ENCODE assay signal across 8 mouse cellular contexts in the genomic region with DNA sequence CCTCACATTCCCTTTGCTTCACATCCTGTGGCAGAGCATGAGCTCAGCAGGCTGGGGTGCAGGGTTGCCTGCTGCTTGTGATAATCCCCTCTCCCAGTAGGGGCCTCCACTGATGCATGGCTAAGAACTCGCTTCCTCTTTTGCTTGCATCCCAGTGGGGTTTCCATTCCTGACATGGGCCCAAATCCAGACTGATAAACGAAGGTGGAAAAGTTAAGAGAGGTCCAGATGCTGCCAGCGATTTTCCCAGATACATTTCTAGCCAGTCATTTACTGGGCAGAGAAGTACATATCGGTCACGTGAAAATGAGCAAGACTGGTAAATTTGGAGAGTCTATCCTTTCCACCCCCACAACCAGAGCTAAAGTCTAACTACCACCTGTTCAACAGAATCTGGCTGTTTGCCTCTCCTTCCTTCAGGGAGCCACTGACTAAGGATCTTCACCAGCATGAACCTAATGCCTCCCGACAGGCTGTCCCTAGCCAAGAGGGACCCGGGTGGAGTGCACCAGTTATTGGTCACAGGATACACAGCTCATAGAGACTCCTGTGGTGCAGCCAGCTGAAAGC.
DNase-seq lines count a peak whose midpoint lies in the region; ATAC-seq and TF ChIP-seq lines count a peak whose summit lies in the region.

No protein-coding gene starts in this region.

- 0 out of 2 replicates have a peak, but pooled peaks have one; percentile 53 for ATAC-seq in neural tube, embryonic 12.5 days (ENCODE audit: low FRiP score, low read depth)

- no peak overlapping the region for H3K4me2 ChIP-seq in neural tube, embryonic 12.5 days (replicated peaks)

- no peak for TF ChIP-seq EP300 in heart, adult 2 months (IDR thresholded peaks at IDR 0.05; ENCODE audit: insufficient read depth, low read depth, low read length)

- H3K9me3 ChIP-seq in neural tube, embryonic 12.5 days: no peaks in the 10 kb centered on the region

- H3K36me3 ChIP-seq in heart, adult 2 months (ENCODE audit: control insufficient read depth, insufficient read depth, low read length): no peaks in the 10 kb centered on the region
- H3K36me3 ChIP-seq in neural tube, embryonic 12.5 days: no peaks in the 10 kb centered on the region

- no peak overlapping the region for H3K27ac ChIP-seq in heart, adult 2 months
- H3K27ac ChIP-seq in neural tube, embryonic 12.5 days: no peak overlapping the region

- no peaks in the 10 kb centered on the region for H3K27me3 ChIP-seq in heart, adult 2 months (ENCODE audit: control insufficient read depth, insufficient read depth, low read length)
- H3K27me3 ChIP-seq in neural tube, embryonic 12.5 days (replicated peaks): no peaks in the 10 kb centered on the region

- WGBS in heart, adult 2 months: 37% methylated on average over 7 of the region's 7 CpGs
- WGBS in neural tube, embryonic 12.5 days: 45% methylated on average over 7 of the region's 7 CpGs

- no peaks in the 10 kb centered on the region for H3K79me2 ChIP-seq in heart, adult 2 months (replicated peaks; ENCODE audit: control insufficient read depth, insufficient read depth, low read length)

- DNase-seq in heart, adult 2 months: no peak
- no peak for DNase-seq in heart, adult 9 months (ENCODE audit: low spot score in 2 of 2)
- DNase-seq in ES-CJ7 (ENCODE audit: low read depth, low spot score): peak; percentile 71
- peak; percentile 98 for DNase-seq in cerebellum, adult 9-11 months
- DNase-seq in frontal cortex, postnatal 10 days (ENCODE audit: low spot score in 2 of 2): peak; percentile 11 to 31
- DNase-seq in layer of hippocampus, postnatal 36 days: peak; percentile 26 to 36
- no peak for DNase-seq in spleen, postnatal 14 days (ENCODE audit: low spot score in 2 of 2)

- H3K9ac ChIP-seq in heart, adult 2 months (ENCODE audit: low read depth, low read length): no peak overlapping the region
- H3K9ac ChIP-seq in neural tube, embryonic 12.5 days: no peak overlapping the region

- H3K4me3 ChIP-seq in heart, adult 2 months: no peak overlapping the region
- H3K4me3 ChIP-seq in neural tube, embryonic 12.5 days: no peak overlapping the region

- intact Hi-C loops in heart, adult 2 months (cut with DNase I): no loop called here

- peak; percentile 44 for TF ChIP-seq CTCF in heart, adult 2 months (IDR thresholded peaks at IDR 0.05)

- H3K4me1 ChIP-seq in heart, adult 2 months (ENCODE audit: control insufficient read depth, insufficient read depth, low read length): no peaks in the 10 kb centered on the region
- H3K4me1 ChIP-seq in neural tube, embryonic 12.5 days: no peaks in the 10 kb centered on the region

- TF ChIP-seq POLR2A in heart, adult 2 months (IDR thresholded peaks at IDR 0.05; ENCODE audit: insufficient read depth, low read depth, low read length): no peak

Comparison
In these comparisons a context has a peak if more than half of its experiments do, and no peak if none do; other contexts are left out.
1. DNase-seq: peak in ES-CJ7 (single experiment), cerebellum, adult 9-11 months (single experiment), frontal cortex, postnatal 10 days (2 of 2) and layer of hippocampus, postnatal 36 days (2 of 2); none in heart, adult 2 months (0 of 2), heart, adult 9 months (0 of 2) and spleen, postnatal 14 days (0 of 2).